In genomic region chr19:24873873-24874272, GRCm38 (mm10) we compare ENCODE assay signal across 20 mouse cellular contexts. TPM values are rescaled to one million over a fixed set of nuclear protein-coding genes. Genes with fewer than 3 reads are reported as not detected.
A peak's percentile ranks its signal among the peaks of the same experiment; 100 is the strongest.
DNase-seq lines count a peak whose midpoint lies in the region; ATAC-seq and TF ChIP-seq lines count a peak whose summit lies in the region.
"Had no signal": no experiment of that assay in that cellular context is flagged by ENCODE, and none has a peak within 500 bp of the region (broad histone marks: within the 10 kb centered on the region; RNA-seq: fewer than 3 reads in every experiment).

No protein-coding gene starts in this region.

- TF ChIP-seq POLR2A in brain, embryonic 14.5 days (IDR thresholded peaks at IDR 0.05; ENCODE audit: borderline replicate concordance, extremely low read depth, insufficient read depth, insufficient read length, poor library complexity, severe bottlenecking) = no peak

- no peak overlapping the region for H3K4me3 ChIP-seq in heart, embryonic 11.5 days (ENCODE audit: low read depth, low read length)
- no peak overlapping the region for H3K4me3 ChIP-seq in stomach, embryonic 14.5 days (ENCODE audit: low read depth, low read length)
- H3K4me3 ChIP-seq: forebrain, embryonic 13.5 days; limb, embryonic 13.5 days; liver, embryonic 15.5 days; neural tube, embryonic 12.5 days had no signal

- peak; percentile 15 for DNase-seq in heart, adult 8-10 months (ENCODE audit: low spot score)
- peak; percentile 17 for DNase-seq in left cerebral cortex, postnatal 4 days
- no peak for DNase-seq in left cerebral cortex, adult 11 months (ENCODE audit: low spot score)
- peak; percentile 46 for DNase-seq in brain, embryonic 14.5 days (ENCODE audit: low read depth)
- no peak for DNase-seq in ovary, postnatal 14 days (ENCODE audit: low spot score)
- DNase-seq: cerebellum, adult 11 months; kidney, adult 18-20 months; thymus, adult 2 months had no signal

- no peak for TF ChIP-seq CTCF in brain, embryonic 14.5 days (IDR thresholded peaks at IDR 0.05; ENCODE audit: borderline replicate concordance, extremely low read depth, insufficient read depth, insufficient read length)

- intact Hi-C loops in left cerebral cortex, postnatal 4 days (cut with DNase I) = loop anchor here (5.0 kb wide), 3 partner anchors 167 to 572 kb away; no protein-coding TSS in a partner anchor

- H3K4me2 ChIP-seq in heart, embryonic 11.5 days = no peak overlapping the region
- H3K4me2 ChIP-seq in stomach, embryonic 14.5 days (replicated peaks; ENCODE audit: low read depth, low read length) = no peak overlapping the region
- H3K4me2 ChIP-seq: forebrain, embryonic 13.5 days; hindbrain, embryonic 14.5 days; limb, embryonic 13.5 days; liver, embryonic 15.5 days; neural tube, embryonic 12.5 days had no signal

- 0 out of 2 replicates have a peak, but pooled peaks cover 2% of the 10 kb centered on the region for H3K27me3 ChIP-seq in heart, embryonic 11.5 days (ENCODE audit: control insufficient read depth, insufficient read depth, low read length)
- no peaks in the 10 kb centered on the region for H3K27me3 ChIP-seq in stomach, embryonic 14.5 days (ENCODE audit: control insufficient read depth, insufficient read depth, low read length)
- H3K27me3 ChIP-seq: liver, embryonic 15.5 days; neural tube, embryonic 12.5 days had no signal

- ATAC-seq in heart, embryonic 11.5 days (replicated peaks; ENCODE audit: insufficient number of reproducible peaks, low FRiP score, low TSS enrichment) = no peak
- ATAC-seq in stomach, embryonic 14.5 days (ENCODE audit: insufficient number of reproducible peaks, insufficient read depth, low FRiP score, low read depth) = peak; percentile 83; the same call in 1 of the 2 replicates
- ATAC-seq: forebrain, embryonic 13.5 days had no signal

- H3K4me1 ChIP-seq in heart, embryonic 11.5 days (ENCODE audit: control insufficient read depth, insufficient read depth, low read length) = peaks cover 3% of the 10 kb centered on the region; the same call in 1 of the 2 replicates
- peaks cover 13% of the 10 kb centered on the region; the same call in 1 of the 2 replicates for H3K4me1 ChIP-seq in stomach, embryonic 14.5 days (ENCODE audit: control insufficient read depth, insufficient read depth, low read length)
- H3K4me1 ChIP-seq: liver, embryonic 15.5 days; neural tube, embryonic 12.5 days had no signal

- H3K27ac ChIP-seq in heart, embryonic 11.5 days (ENCODE audit: low read depth, low read length) = no peak overlapping the region
- peak overlapping the region; percentile 61; the same call in 1 of the 2 replicates for H3K27ac ChIP-seq in stomach, embryonic 14.5 days (ENCODE audit: low read length)
- H3K27ac ChIP-seq: forebrain, embryonic 13.5 days; hindbrain, embryonic 14.5 days; limb, embryonic 13.5 days; liver, embryonic 15.5 days; neural tube, embryonic 12.5 days had no signal

- WGBS in heart, embryonic 11.5 days (ENCODE audit: insufficient replicate concordance) = 44% methylated on average over 2 of the region's 2 CpGs
- 22% methylated on average over 2 of the region's 2 CpGs for WGBS in stomach, embryonic 14.5 days

- no peak overlapping the region for H3K9ac ChIP-seq in heart, embryonic 11.5 days (ENCODE audit: low read depth, low read length)
- no peak overlapping the region for H3K9ac ChIP-seq in stomach, embryonic 14.5 days (replicated peaks; ENCODE audit: low read depth, low read length)
- H3K9ac ChIP-seq: forebrain, embryonic 13.5 days; hindbrain, embryonic 14.5 days; limb, embryonic 13.5 days; liver, embryonic 15.5 days; neural tube, embryonic 12.5 days had no signal

- H3K36me3 ChIP-seq in heart, embryonic 11.5 days (ENCODE audit: control insufficient read depth, insufficient read depth, low read length) = no peaks in the 10 kb centered on the region
- H3K36me3 ChIP-seq in stomach, embryonic 14.5 days (ENCODE audit: control insufficient read depth, insufficient read depth, low read length) = no peaks in the 10 kb centered on the region
- H3K36me3 ChIP-seq: limb, embryonic 13.5 days; liver, embryonic 15.5 days; neural tube, embryonic 12.5 days had no signal

- H3K9me3 ChIP-seq in heart, embryonic 11.5 days (replicated peaks; ENCODE audit: control insufficient read depth, low read length) = no peaks in the 10 kb centered on the region
- H3K9me3 ChIP-seq in stomach, embryonic 14.5 days (ENCODE audit: control insufficient read depth, low read depth, low read length) = no peaks in the 10 kb centered on the region
- H3K9me3 ChIP-seq: forebrain, embryonic 13.5 days; limb, embryonic 13.5 days; liver, embryonic 15.5 days; neural tube, embryonic 12.5 days had no signal

RNA-seq across cellular contexts. Expression of gene Gm10053, which starts 1.6 kb away (rescaled TPM):
- total RNA-seq in heart, adult 8-10 months (2022) = 1,000 to 10,000 TPM in 1 of 4 experiments, 100 to 1,000 TPM in 3; 952 to 1,033 (median 963) TPM
- polyA plus RNA-seq in heart, embryonic 11.5 days (2014; fragmentation: Nextera tagmentation; extraction: Ambion mirVana) = 642 and 698 TPM in 2 replicates
- 100 to 1,000 TPM; 136 to 140 TPM for total RNA-seq in left cerebral cortex, postnatal 4 days (2021)
- polyA plus RNA-seq in brain, embryonic 14.5 days (2012; rRNA removed) = 33.8 and 40.5 TPM in 2 replicates
- 206 and 216 TPM in 2 replicates for polyA plus RNA-seq in stomach, embryonic 14.5 days (2014; fragmentation: Nextera tagmentation; extraction: Ambion mirVana)

RNA-seq across cellular contexts. Expression of gene Pgm5, which starts 12.2 kb away (rescaled TPM):
- 100 to 1,000 TPM; 101 to 108 (median 103) TPM for total RNA-seq in heart, adult 8-10 months (2022)
- 5.3 and 6.3 TPM in 2 replicates for polyA plus RNA-seq in heart, embryonic 11.5 days (2014; fragmentation: Nextera tagmentation; extraction: Ambion mirVana)
- total RNA-seq in left cerebral cortex, postnatal 4 days (2021) = 1 to 10 TPM; 5.0 to 7.2 TPM
- polyA plus RNA-seq in brain, embryonic 14.5 days (2012; rRNA removed) = 3.4 and 6.7 TPM in 2 replicates
- polyA plus RNA-seq in stomach, embryonic 14.5 days (2014; fragmentation: Nextera tagmentation; extraction: Ambion mirVana) = 16.8 and 20.3 TPM in 2 replicates

RNA-seq across cellular contexts. Expression of gene Foxd4, which starts 27.1 kb away (rescaled TPM):
- not detected for total RNA-seq in heart, adult 8-10 months (2022)
- not detected in 2 replicates for polyA plus RNA-seq in heart, embryonic 11.5 days (2014; fragmentation: Nextera tagmentation; extraction: Ambion mirVana)
- not detected for total RNA-seq in left cerebral cortex, postnatal 4 days (2021)
- 0.13 and 0.41 TPM in 2 replicates for polyA plus RNA-seq in brain, embryonic 14.5 days (2012; rRNA removed)
- polyA plus RNA-seq in stomach, embryonic 14.5 days (2014; fragmentation: Nextera tagmentation; extraction: Ambion mirVana) = not detected in 2 replicates
- total RNA-seq: left cerebral cortex, adult 8-10 months had no signal
- polyA plus RNA-seq: cortical plate, adult 2 months; embryonic facial prominence, embryonic 14.5 days; forebrain, embryonic 13.5 days; heart, embryonic 14.5 days; large intestine, adult 2 months; limb, embryonic 13.5 days; liver, embryonic 15.5 days; neural tube, embryonic 12.5 days; thymus, adult 2 months had no signal

Comparison
In these comparisons a context has a peak if more than half of its experiments do, and no peak if none do; other contexts are left out.
1. DNase-seq: peak in heart, adult 8-10 months (single experiment), left cerebral cortex, postnatal 4 days (single experiment) and brain, embryonic 14.5 days (single experiment); none in left cerebral cortex, adult 11 months (single experiment) and ovary, postnatal 14 days (single experiment).